Mouse (Mus musculus): ENCODE results near the gene Krtap27-1. TPM values are rescaled to one million over a fixed set of nuclear protein-coding genes. Genes with fewer than 3 reads are reported as not detected.

Gene Krtap27-1
- not detected for total RNA-seq (2021)
- long read RNA-seq, experiment 1 = 0 reads
- long read RNA-seq, experiment 2 = 0 reads

- H3K27ac ChIP-seq = no peak within 1 kb of the TSS
- TF ChIP-seq CTCF (conservative IDR thresholded peaks at IDR 0.05) = no peak
- DNase-seq (ENCODE audit: low spot score in 2 of 2) = no peak
- H3K4me3 ChIP-seq = no peak within 1 kb of the TSS
Measured at GRCm38 (mm10) chr16:88671571-88671970, at the start of gene Krtap27-1. Krtap27-1 (minus strand) TSS chr16:88671671.

DNA sequence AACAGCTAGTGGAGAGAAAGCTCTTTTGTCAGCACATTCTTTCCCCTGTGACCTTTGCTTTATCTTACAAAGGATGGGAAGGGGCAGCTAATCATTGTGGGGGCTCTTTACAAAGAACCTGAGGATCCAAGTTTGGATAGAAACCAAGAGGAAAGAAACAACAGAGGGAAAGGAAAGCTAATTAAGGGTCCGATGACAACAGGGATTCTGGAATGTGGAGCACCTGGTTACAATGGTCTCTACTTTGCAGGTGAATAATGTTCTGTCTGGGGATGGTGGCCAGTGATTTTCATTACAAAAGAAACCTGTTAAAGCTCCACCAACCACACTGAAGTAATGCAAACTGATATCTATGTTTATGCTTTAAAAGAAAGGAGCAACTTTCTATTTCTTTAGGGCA lies 48.6 kb upstream of the Krtap27-1 start:
- no peak overlapping the region for H3K4me3 ChIP-seq
- no peak for TF ChIP-seq CTCF (conservative IDR thresholded peaks at IDR 0.05)
- no peak overlapping the region for H3K27ac ChIP-seq
- DNase-seq (ENCODE audit: low spot score in 2 of 2) = no peak

- TF ChIP-seq CTCF (conservative IDR thresholded peaks at IDR 0.05) = no peak
- no peak for DNase-seq (ENCODE audit: low spot score in 2 of 2)
- Histone ChIP-seq H3K27ac (no peak overlapping the region), H3K4me3 (no peak overlapping the region)
Measured at GRCm38 (mm10) chr16:88716549-88716948, 45.1 kb upstream of the Krtap27-1 start.

DNA sequence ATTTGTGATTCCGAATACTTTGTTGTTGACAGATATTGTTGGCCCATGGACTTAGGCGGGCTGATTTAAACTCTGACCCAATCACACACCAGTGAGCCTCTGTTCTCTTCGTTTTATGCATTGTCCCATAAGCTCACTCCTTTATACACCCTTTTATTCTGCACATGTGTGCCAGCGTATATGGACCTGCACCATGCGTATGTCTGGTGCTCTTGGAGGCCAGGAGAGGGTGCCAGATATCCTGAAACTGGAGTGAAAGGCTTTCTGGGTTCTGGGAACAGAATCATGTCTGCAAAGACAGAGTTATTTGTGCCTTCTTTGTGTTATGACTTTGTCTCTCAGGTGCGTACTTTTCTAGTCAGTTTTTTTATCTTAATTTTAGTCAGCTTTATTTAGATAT lies 39.8 kb upstream of the Krtap27-1 start:
- DNase-seq (ENCODE audit: low spot score in 2 of 2) = no peak
- 0 out of 2 replicates have a peak, but pooled peaks have one; percentile 10 for TF ChIP-seq CTCF (conservative IDR thresholded peaks at IDR 0.05)
- H3K27ac ChIP-seq = no peak overlapping the region
- H3K4me3 ChIP-seq = no peak overlapping the region

DNA sequence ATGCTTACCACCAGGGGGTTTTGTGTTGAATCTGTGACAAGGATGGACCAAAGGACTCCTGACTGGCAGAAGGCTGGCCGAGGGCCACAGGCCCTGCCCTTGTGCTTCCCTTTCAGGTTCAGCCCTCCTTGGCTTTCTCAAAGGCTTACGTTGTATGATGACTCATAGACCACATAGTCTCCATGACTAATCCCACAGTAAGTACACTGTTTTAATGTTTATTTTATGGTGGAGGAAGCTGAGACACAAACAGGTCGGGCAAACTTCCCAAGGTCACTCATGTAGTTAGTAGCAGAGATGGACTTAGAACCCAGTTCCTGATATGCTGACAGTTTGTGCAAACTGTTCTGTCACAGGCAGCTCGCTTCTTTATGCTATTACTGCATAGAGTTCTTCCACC lies 39.3 kb upstream of the Krtap27-1 start:
- Histone ChIP-seq H3K4me3 (no peak overlapping the region), H3K27ac (no peak overlapping the region)
- 0 out of 2 replicates have a peak, but pooled peaks have one; percentile 15 for TF ChIP-seq CTCF (conservative IDR thresholded peaks at IDR 0.05)
- DNase-seq (ENCODE audit: low spot score in 2 of 2) = no peak

GRCm38 (mm10) chr16:88707496-88708012 lies 36.1 kb upstream of the Krtap27-1 start, which contains the start of gene 2310061N02Rik:
2310061N02Rik (minus strand) TSS chr16:88707962.
- Histone ChIP-seq H3K27ac (no peak within 1 kb of the TSS), H3K4me3 (no peak within 1 kb of the TSS)
- DNase-seq (ENCODE audit: low spot score in 2 of 2) = no peak
- TF ChIP-seq CTCF (conservative IDR thresholded peaks at IDR 0.05) = no peak

DNA sequence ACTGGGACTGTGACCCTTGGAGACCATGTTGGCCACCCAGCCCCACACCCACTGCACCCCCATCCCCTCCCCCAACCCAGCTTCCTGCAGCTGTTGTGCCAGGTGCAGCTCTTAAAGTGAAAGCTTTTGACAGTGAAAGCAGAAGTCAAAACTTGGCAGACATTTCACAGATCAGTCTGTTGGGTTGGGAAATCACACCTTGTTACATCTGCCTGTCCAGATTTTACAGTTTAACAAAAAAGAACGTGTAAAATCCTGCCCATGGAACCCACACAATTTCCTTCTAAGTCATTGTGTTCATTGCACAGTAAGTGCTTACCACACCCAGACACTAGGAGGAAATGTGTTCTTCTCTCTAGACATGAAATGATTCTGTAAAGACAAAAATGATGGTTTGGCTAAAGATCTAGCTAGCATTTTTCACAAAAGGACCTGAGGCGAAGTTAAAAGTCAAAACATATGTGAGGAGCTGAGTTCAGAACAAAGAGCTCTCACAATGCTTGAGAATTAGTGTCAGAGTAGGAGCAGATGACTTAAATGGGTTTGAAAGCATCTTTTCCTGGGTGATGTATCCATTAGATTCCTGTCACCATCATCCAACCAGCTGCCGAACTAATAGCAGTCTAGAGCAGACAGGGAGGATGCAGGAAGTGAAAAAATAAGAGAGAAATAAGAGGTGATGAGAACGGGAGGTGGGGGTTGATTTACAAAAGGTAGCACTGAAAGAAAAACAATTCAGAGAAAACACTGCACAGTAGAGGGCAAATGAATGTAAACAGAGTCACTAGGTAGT lies 29.8 kb upstream of the Krtap27-1 start:
- DNase-seq (ENCODE audit: low spot score in 2 of 2) = no peak
- TF ChIP-seq CTCF (conservative IDR thresholded peaks at IDR 0.05) = no peak
- no peak overlapping the region for H3K4me3 ChIP-seq
- no peak overlapping the region for H3K27ac ChIP-seq

DNA sequence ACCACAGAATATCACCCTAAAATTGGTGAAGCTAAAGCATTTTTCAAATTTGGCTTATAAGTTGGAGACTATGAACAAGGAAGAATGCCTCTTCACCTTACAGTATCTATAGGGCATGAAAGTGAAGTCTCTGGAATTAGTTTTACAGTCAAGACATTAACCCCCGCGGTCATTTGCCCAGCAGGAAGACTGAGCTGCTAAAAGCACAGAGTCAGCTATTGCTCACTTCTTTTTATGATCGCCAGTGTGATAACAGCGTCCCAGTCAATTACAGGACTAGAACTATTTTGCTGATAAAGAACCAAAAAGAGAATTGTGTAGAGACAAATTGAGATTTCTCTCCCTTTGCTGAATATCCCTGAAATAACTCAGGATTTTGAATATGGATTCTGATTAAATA lies 24.8 kb upstream of the Krtap27-1 start:
- no peak for TF ChIP-seq CTCF (conservative IDR thresholded peaks at IDR 0.05)
- DNase-seq (ENCODE audit: low spot score in 2 of 2) = no peak
- Histone ChIP-seq H3K4me3 (no peak overlapping the region), H3K27ac (no peak overlapping the region)

DNA sequence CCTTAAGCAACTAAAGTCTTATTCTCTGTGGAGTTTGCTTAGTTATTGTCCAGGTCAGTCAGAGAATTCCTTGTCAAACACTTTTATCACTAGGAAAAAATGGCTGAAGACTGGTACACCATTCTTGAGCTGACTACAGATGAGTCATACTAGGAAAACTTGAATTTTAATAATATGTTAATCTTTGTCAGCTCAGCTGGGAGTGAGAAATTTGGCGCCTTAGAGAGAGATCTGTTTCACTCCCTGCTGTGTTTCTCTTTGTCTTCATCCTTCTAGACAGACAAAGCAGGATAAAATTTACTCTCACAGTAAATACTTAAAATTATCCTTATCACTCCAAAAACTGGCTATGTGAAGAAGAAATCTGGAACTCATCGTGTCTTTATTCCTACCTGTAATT lies 9.8 kb upstream of the Krtap27-1 start:
- Histone ChIP-seq H3K4me3 (no peak overlapping the region), H3K27ac (no peak overlapping the region)
- peak in 1 of 2 experiments; percentile 1 for DNase-seq (ENCODE audit: low spot score in 2 of 2)
- no peak for TF ChIP-seq CTCF (conservative IDR thresholded peaks at IDR 0.05)

- Histone ChIP-seq H3K4me3 (no peak overlapping the region), H3K27ac (no peak overlapping the region)
- DNase-seq (ENCODE audit: low spot score in 2 of 2) = no peak
- TF ChIP-seq CTCF (conservative IDR thresholded peaks at IDR 0.05) = no peak
Measured at GRCm38 (mm10) chr16:88679099-88679498, 7.6 kb upstream of the Krtap27-1 start.

- Histone ChIP-seq H3K27ac (no peak overlapping the region), H3K4me3 (no peak overlapping the region)
- DNase-seq (ENCODE audit: low spot score in 2 of 2) = no peak
- peak; percentile 32; the same call in 1 of the 2 replicates for TF ChIP-seq CTCF (conservative IDR thresholded peaks at IDR 0.05)
Measured at GRCm38 (mm10) chr16:88657426-88657825, 14.0 kb downstream of the Krtap27-1 start.

GRCm38 (mm10) chr16:88651952-88652351 lies 19.5 kb downstream of the Krtap27-1 start:
- TF ChIP-seq CTCF (conservative IDR thresholded peaks at IDR 0.05) = no peak
- no peak for DNase-seq (ENCODE audit: low spot score in 2 of 2)
- Histone ChIP-seq H3K4me3 (no peak overlapping the region), H3K27ac (no peak overlapping the region)

- Histone ChIP-seq H3K27ac (no peak overlapping the region), H3K4me3 (no peak overlapping the region)
- DNase-seq (ENCODE audit: low spot score in 2 of 2) = no peak
- TF ChIP-seq CTCF (conservative IDR thresholded peaks at IDR 0.05) = no peak
Measured at GRCm38 (mm10) chr16:88651082-88651481, 20.4 kb downstream of the Krtap27-1 start.

- Histone ChIP-seq H3K27ac (no peak within 1 kb of the TSS), H3K4me3 (no peak within 1 kb of the TSS)
- TF ChIP-seq CTCF (conservative IDR thresholded peaks at IDR 0.05) = no peak
- no peak for DNase-seq (ENCODE audit: low spot score in 2 of 2)
Measured at GRCm38 (mm10) chr16:88647358-88647846, 24.1 kb downstream of the Krtap27-1 start, which contains the start of gene Krtap26-1. Krtap26-1 (minus strand) TSS chr16:88647796.
